Mouse (Mus musculus) forebrain, embryonic 12.5 days (tissue): ENCODE measurements at regions not wholly inside any gene's neighbourhood (a gene's known extent, or its start where the extent isn't known, plus 50 kb on each side); places are given as distances from the start of the nearest gene placed in this dataset.

ENCODE experiments used
- ATAC-seq: fragments of 200-750 bp; cut with Nextera tagmentation; 2 replicates; pipeline ENCODE4 v1.8.0; 2017; ENCODE audit warnings: moderate TSS enrichment; ENCODE audit not compliant: low FRiP score
- H3K27ac ChIP-seq: fragments of 300-500 bp; sonication (generic); 2 replicates; pipeline ENCODE4 v1.5.1; 2016; ENCODE audit warnings: mild to moderate bottlenecking
- H3K27me3 ChIP-seq: fragments of 300-500 bp; sonication (generic); 2 replicates; pipeline ENCODE4 v1.6.1; 2016; ENCODE audit warnings: mild to moderate bottlenecking
- H3K36me3 ChIP-seq: fragments of 300-500 bp; sonication (generic); replicated peaks from 2 replicates; pipeline ENCODE4 v1.6.1; 2016; ENCODE audit warnings: mild to moderate bottlenecking
- H3K4me1 ChIP-seq: fragments of 300-500 bp; sonication (generic); 2 replicates; pipeline ENCODE4 v1.6.1; 2016
- H3K4me2 ChIP-seq: fragments of 300-500 bp; sonication (generic); 2 replicates; pipeline ENCODE4 v1.6.1; 2016; ENCODE audit warnings: mild to moderate bottlenecking, moderate library complexity
- H3K4me3 ChIP-seq: fragments of 300-500 bp; sonication (generic); replicated peaks from 2 replicates; pipeline ENCODE4 v1.5.1; 2016; ENCODE audit warnings: mild to moderate bottlenecking
- H3K9ac ChIP-seq: fragments of 300-500 bp; sonication (generic); 2 replicates; pipeline ENCODE4 v1.6.1; 2016; ENCODE audit warnings: mild to moderate bottlenecking
- H3K9me3 ChIP-seq: fragments of 300-500 bp; sonication (generic); 2 replicates; pipeline ENCODE4 v1.6.1; 2016
- WGBS: fragments of 180-500 bp; shearing (Covaris S2); methylation state at CpG from one replicate; pipeline ENCODE4 v1.1.7; 2016; 5-methylcytosine and 5-hydroxymethylcytosine counted together

- Histone ChIP-seq H3K9me3 (no peaks in the 10 kb centered on the region), H3K36me3 (no peaks in the 10 kb centered on the region), H3K4me3 (no peak overlapping the region), H3K4me2 (no peak overlapping the region), H3K27ac (no peak overlapping the region), H3K9ac (no peak overlapping the region), H3K4me1 (no peaks in the 10 kb centered on the region), H3K27me3 (no peaks in the 10 kb centered on the region)
- WGBS = 94% methylated on average over 6 of the region's 6 CpGs
- no peak for ATAC-seq
Observed at GRCm38 (mm10) chr13:83045516-83045915, 458.3 kb upstream of the Mef2c start.

- H3K27me3 ChIP-seq = no peaks in the 10 kb centered on the region
- H3K4me1 ChIP-seq = no peaks in the 10 kb centered on the region
- WGBS = 83% methylated on average over 2 of the region's 2 CpGs
- H3K9ac ChIP-seq = no peak overlapping the region
- H3K4me3 ChIP-seq = no peak overlapping the region
- no peak overlapping the region for H3K4me2 ChIP-seq
- no peaks in the 10 kb centered on the region for H3K9me3 ChIP-seq
- ATAC-seq = no peak
- no peaks in the 10 kb centered on the region for H3K36me3 ChIP-seq
- H3K27ac ChIP-seq = no peak overlapping the region
Observed at GRCm38 (mm10) chr13:83045970-83046369, 457.9 kb upstream of the Mef2c start.

- WGBS = 84% methylated on average over 4 of the region's 4 CpGs
- H3K4me1 ChIP-seq = no peaks in the 10 kb centered on the region
- no peaks in the 10 kb centered on the region for H3K27me3 ChIP-seq
- no peak overlapping the region for H3K4me3 ChIP-seq
- no peak overlapping the region for H3K27ac ChIP-seq
- H3K9ac ChIP-seq = no peak overlapping the region
- H3K9me3 ChIP-seq = no peaks in the 10 kb centered on the region
- ATAC-seq = no peak
- H3K36me3 ChIP-seq = no peaks in the 10 kb centered on the region
- H3K4me2 ChIP-seq = no peak overlapping the region
Observed at GRCm38 (mm10) chr13:83046571-83047123, 457.2 kb upstream of the Mef2c start.

GRCm38 (mm10) chr13:83055865-83056264, 448.0 kb upstream of the Mef2c start:
- no peak for ATAC-seq
- WGBS = 78% methylated on average over 2 of the region's 2 CpGs

GRCm38 (mm10) chr13:83056415-83056814, 447.4 kb upstream of the Mef2c start:
- Histone ChIP-seq H3K27me3 (no peaks in the 10 kb centered on the region), H3K27ac (no peak overlapping the region), H3K36me3 (no peaks in the 10 kb centered on the region), H3K4me1 (no peaks in the 10 kb centered on the region), H3K4me3 (no peak overlapping the region), H3K4me2 (no peak overlapping the region), H3K9ac (no peak overlapping the region), H3K9me3 (no peaks in the 10 kb centered on the region)
- 91% methylated on average over 2 of the region's 2 CpGs for WGBS
- no peak for ATAC-seq

More at GRCm38 (mm10) chr13:83055865-83056264, 448.0 kb upstream of the Mef2c start:
- no peak overlapping the region for H3K9ac ChIP-seq
- no peaks in the 10 kb centered on the region for H3K9me3 ChIP-seq
- H3K27ac ChIP-seq = no peak overlapping the region
- no peak overlapping the region for H3K4me3 ChIP-seq
- H3K27me3 ChIP-seq = no peaks in the 10 kb centered on the region
- no peak overlapping the region for H3K4me2 ChIP-seq
- H3K4me1 ChIP-seq = no peaks in the 10 kb centered on the region
- no peaks in the 10 kb centered on the region for H3K36me3 ChIP-seq

- Histone ChIP-seq H3K9me3 (no peaks in the 10 kb centered on the region), H3K27me3 (no peaks in the 10 kb centered on the region), H3K36me3 (no peaks in the 10 kb centered on the region), H3K9ac (no peak overlapping the region), H3K4me3 (no peak overlapping the region), H3K27ac (no peak overlapping the region), H3K4me2 (no peak overlapping the region), H3K4me1 (no peaks in the 10 kb centered on the region)
- no peak for ATAC-seq
- 90% methylated on average over 5 of the region's 5 CpGs for WGBS
Observed at GRCm38 (mm10) chr13:83064727-83065126, 439.1 kb upstream of the Mef2c start.

GRCm38 (mm10) chr13:83065201-83065600, 438.6 kb upstream of the Mef2c start:
- H3K27ac ChIP-seq = no peak overlapping the region
- H3K4me2 ChIP-seq = no peak overlapping the region
- 91% methylated on average over 3 of the region's 3 CpGs for WGBS
- no peak for ATAC-seq
- H3K4me1 ChIP-seq = no peaks in the 10 kb centered on the region
- no peaks in the 10 kb centered on the region for H3K27me3 ChIP-seq
- no peak overlapping the region for H3K9ac ChIP-seq
- no peaks in the 10 kb centered on the region for H3K9me3 ChIP-seq
- no peak overlapping the region for H3K4me3 ChIP-seq
- no peaks in the 10 kb centered on the region for H3K36me3 ChIP-seq

GRCm38 (mm10) chr13:83066115-83066753, 437.6 kb upstream of the Mef2c start:
- WGBS = 73% methylated on average over 8 of the region's 8 CpGs
- Histone ChIP-seq H3K36me3 (no peaks in the 10 kb centered on the region), H3K27ac (no peak overlapping the region), H3K9me3 (no peaks in the 10 kb centered on the region), H3K4me2 (no peak overlapping the region), H3K27me3 (no peaks in the 10 kb centered on the region), H3K9ac (no peak overlapping the region), H3K4me3 (no peak overlapping the region), H3K4me1 (no peaks in the 10 kb centered on the region)
- no peak for ATAC-seq

GRCm38 (mm10) chr13:83067496-83067895, 436.3 kb upstream of the Mef2c start:
- Histone ChIP-seq H3K27ac (no peak overlapping the region), H3K9ac (no peak overlapping the region), H3K4me3 (no peak overlapping the region), H3K9me3 (no peaks in the 10 kb centered on the region), H3K4me2 (no peak overlapping the region), H3K4me1 (no peaks in the 10 kb centered on the region), H3K36me3 (no peaks in the 10 kb centered on the region), H3K27me3 (no peaks in the 10 kb centered on the region)
- 85% methylated on average over 2 of the region's 2 CpGs for WGBS
- ATAC-seq = no peak

GRCm38 (mm10) chr13:83068588-83068987, 435.2 kb upstream of the Mef2c start:
- H3K9ac ChIP-seq = no peak overlapping the region
- no peaks in the 10 kb centered on the region for H3K27me3 ChIP-seq
- no peak overlapping the region for H3K4me2 ChIP-seq
- 86% methylated on average over 1 of the region's 1 CpGs for WGBS
- no peak for ATAC-seq
- no peak overlapping the region for H3K4me3 ChIP-seq
- H3K36me3 ChIP-seq = no peaks in the 10 kb centered on the region
- H3K4me1 ChIP-seq = no peaks in the 10 kb centered on the region
- H3K27ac ChIP-seq = no peak overlapping the region
- no peaks in the 10 kb centered on the region for H3K9me3 ChIP-seq

GRCm38 (mm10) chr13:83069293-83069692, 434.5 kb upstream of the Mef2c start:
- no peak overlapping the region for H3K4me3 ChIP-seq
- no peak for ATAC-seq
- H3K9me3 ChIP-seq = no peaks in the 10 kb centered on the region
- no peaks in the 10 kb centered on the region for H3K27me3 ChIP-seq
- H3K4me2 ChIP-seq = no peak overlapping the region
- no peaks in the 10 kb centered on the region for H3K36me3 ChIP-seq
- no peak overlapping the region for H3K27ac ChIP-seq
- no peaks in the 10 kb centered on the region for H3K4me1 ChIP-seq
- H3K9ac ChIP-seq = no peak overlapping the region

- no peak overlapping the region for H3K27ac ChIP-seq
- H3K9ac ChIP-seq = no peak overlapping the region
- ATAC-seq = no peak
- H3K4me2 ChIP-seq = no peak overlapping the region
- WGBS = 83% methylated on average over 3 of the region's 3 CpGs
- no peaks in the 10 kb centered on the region for H3K27me3 ChIP-seq
- H3K4me3 ChIP-seq = no peak overlapping the region
- H3K9me3 ChIP-seq = no peaks in the 10 kb centered on the region
- H3K36me3 ChIP-seq = no peaks in the 10 kb centered on the region
- no peaks in the 10 kb centered on the region for H3K4me1 ChIP-seq
Observed at GRCm38 (mm10) chr13:83072073-83072472, 431.8 kb upstream of the Mef2c start.

- H3K9ac ChIP-seq = no peak overlapping the region
- no peaks in the 10 kb centered on the region for H3K27me3 ChIP-seq
- H3K27ac ChIP-seq = no peak overlapping the region
- no peaks in the 10 kb centered on the region for H3K9me3 ChIP-seq
- no peak overlapping the region for H3K4me3 ChIP-seq
- H3K4me1 ChIP-seq = no peaks in the 10 kb centered on the region
- 82% methylated on average over 6 of the region's 6 CpGs for WGBS
- no peaks in the 10 kb centered on the region for H3K36me3 ChIP-seq
- no peak for ATAC-seq
- no peak overlapping the region for H3K4me2 ChIP-seq
Observed at GRCm38 (mm10) chr13:83074219-83074965, 429.4 kb upstream of the Mef2c start.
